Mouse (Mus musculus) kidney, embryonic 16.5 days (tissue): ENCODE measurements at regions not wholly inside any gene's neighbourhood (a gene's known extent, or its start where the extent isn't known, plus 50 kb on each side); places are given as distances from the start of the nearest gene placed in this dataset.

ENCODE experiments used
- ATAC-seq: fragments of 200-750 bp; cut with Nextera tagmentation; 2 replicates; pipeline ENCODE4 v1.8.0; 2017; ENCODE audit warnings: moderate TSS enrichment; ENCODE audit not compliant: low FRiP score, low TSS enrichment
- H3K27ac ChIP-seq: fragments of 300-500 bp; sonication (generic); 2 replicates; pipeline ENCODE4 v1.5.1; 2014; ENCODE audit warnings: low read length
- H3K27me3 ChIP-seq: fragments of 300-500 bp; sonication (generic); 2 replicates; pipeline ENCODE4 v1.6.1; 2014; ENCODE audit warnings: low read length, control low read depth, mixed read lengths; ENCODE audit not compliant: insufficient read depth
- H3K36me3 ChIP-seq: fragments of 300-500 bp; sonication (generic); 2 replicates; pipeline ENCODE4 v1.6.1; 2014; ENCODE audit warnings: low read length, control low read depth, mixed read lengths; ENCODE audit not compliant: insufficient read depth
- H3K4me1 ChIP-seq: fragments of 300-500 bp; sonication (generic); 2 replicates; pipeline ENCODE4 v1.6.1; 2014; ENCODE audit warnings: low read length, control low read depth, mixed read lengths; ENCODE audit not compliant: insufficient read depth
- H3K4me2 ChIP-seq: fragments of 300-500 bp; sonication (generic); replicated peaks from 2 replicates; pipeline ENCODE4 v1.6.1; 2014; ENCODE audit warnings: low read depth, low read length
- H3K4me3 ChIP-seq: fragments of 300-500 bp; sonication (generic); 2 replicates; pipeline ENCODE4 v1.5.1; 2014; ENCODE audit warnings: mild to moderate bottlenecking, low read length
- H3K9ac ChIP-seq: fragments of 300-500 bp; sonication (generic); replicated peaks from 2 replicates; pipeline ENCODE4 v1.6.1; 2014; ENCODE audit warnings: low read length
- H3K9me3 ChIP-seq: fragments of 300-500 bp; sonication (generic); 2 replicates; pipeline ENCODE4 v1.6.1; 2016; ENCODE audit warnings: low read length, control low read depth
- WGBS: fragments of 180-500 bp; shearing (Covaris S2); extraction: QIAGEN DNeasy Blood & Tissue Kit; methylation state at CpG from one replicate; pipeline ENCODE4 v1.1.7; 2014; 5-methylcytosine and 5-hydroxymethylcytosine counted together

- WGBS, result 19% methylated on average over 4 of the region's 4 CpGs
- Histone ChIP-seq H3K4me2 (no peak overlapping the region), H3K4me1 (no peaks in the 10 kb centered on the region), H3K9ac (no peak overlapping the region), H3K4me3 (no peak overlapping the region), H3K36me3 (no peaks in the 10 kb centered on the region), H3K27me3 (no peaks in the 10 kb centered on the region), H3K27ac (no peak overlapping the region), H3K9me3 (no peaks in the 10 kb centered on the region)
- ATAC-seq, result no peak
Observed at GRCm38 (mm10) chr9:113287397-113287796, 420.7 kb downstream of the Pdcd6ip start.

DNA sequence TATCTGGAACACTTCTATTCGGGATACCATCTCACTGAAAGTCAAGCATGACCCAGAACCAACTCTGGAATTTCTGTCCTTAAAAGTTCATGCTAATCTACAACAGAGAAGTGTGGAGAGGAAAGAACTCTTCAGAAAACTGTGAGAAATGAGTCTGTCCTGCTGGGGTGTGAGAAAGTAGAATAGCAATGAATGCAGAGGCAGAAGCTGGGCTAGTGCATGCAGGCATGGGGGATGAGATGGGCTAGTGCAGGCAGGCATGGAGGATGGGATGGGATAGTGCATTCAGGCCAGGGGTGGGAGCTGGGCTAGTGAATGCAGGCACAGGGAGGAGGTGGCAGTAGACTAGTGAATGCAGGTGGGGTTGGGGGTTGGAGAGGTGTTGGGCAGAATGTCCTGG, 424.8 kb downstream of the Pdcd6ip start:
- Histone ChIP-seq H3K9me3 (no peaks in the 10 kb centered on the region), H3K27ac (no peak overlapping the region), H3K4me1 (no peaks in the 10 kb centered on the region), H3K9ac (no peak overlapping the region), H3K36me3 (no peaks in the 10 kb centered on the region), H3K27me3 (no peaks in the 10 kb centered on the region), H3K4me2 (no peak overlapping the region), H3K4me3 (no peak overlapping the region)
- no peak for ATAC-seq
- 65% methylated on average over 1 of the region's 1 CpGs for WGBS

DNA sequence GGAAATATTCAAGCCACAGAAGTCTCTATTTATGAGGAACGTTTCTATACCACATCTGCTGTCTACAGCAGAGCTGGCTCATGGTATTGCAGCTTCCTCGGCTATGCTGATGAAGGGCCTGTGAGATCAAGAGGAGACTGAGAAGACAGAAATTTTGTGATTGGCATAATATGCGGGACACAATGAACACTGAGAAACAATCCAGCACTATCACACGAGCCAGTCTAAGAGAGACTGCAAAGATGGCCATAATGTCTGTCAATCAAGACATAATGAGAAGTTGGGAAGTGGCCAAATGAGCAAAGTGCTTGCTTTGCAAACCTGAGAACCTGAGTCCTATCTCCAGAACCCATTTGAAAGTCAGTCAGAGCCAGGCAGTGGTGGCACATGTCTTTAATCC, 437.5 kb downstream of the Pdcd6ip start:
- H3K27ac ChIP-seq, result no peak overlapping the region
- ATAC-seq, result no peak
- no peaks in the 10 kb centered on the region for H3K36me3 ChIP-seq
- WGBS, result 81% methylated on average over 4 of the region's 4 CpGs
- no peaks in the 10 kb centered on the region for H3K27me3 ChIP-seq
- H3K9me3 ChIP-seq, result no peaks in the 10 kb centered on the region
- no peak overlapping the region for H3K4me3 ChIP-seq
- no peaks in the 10 kb centered on the region for H3K4me1 ChIP-seq
- no peak overlapping the region for H3K4me2 ChIP-seq
- no peak overlapping the region for H3K9ac ChIP-seq

- H3K9me3 ChIP-seq, result no peaks in the 10 kb centered on the region
- 83% methylated on average over 8 of the region's 8 CpGs for WGBS
- no peak for ATAC-seq
Observed at GRCm38 (mm10) chr9:113267696-113268095, 440.4 kb downstream of the Pdcd6ip start.

DNA sequence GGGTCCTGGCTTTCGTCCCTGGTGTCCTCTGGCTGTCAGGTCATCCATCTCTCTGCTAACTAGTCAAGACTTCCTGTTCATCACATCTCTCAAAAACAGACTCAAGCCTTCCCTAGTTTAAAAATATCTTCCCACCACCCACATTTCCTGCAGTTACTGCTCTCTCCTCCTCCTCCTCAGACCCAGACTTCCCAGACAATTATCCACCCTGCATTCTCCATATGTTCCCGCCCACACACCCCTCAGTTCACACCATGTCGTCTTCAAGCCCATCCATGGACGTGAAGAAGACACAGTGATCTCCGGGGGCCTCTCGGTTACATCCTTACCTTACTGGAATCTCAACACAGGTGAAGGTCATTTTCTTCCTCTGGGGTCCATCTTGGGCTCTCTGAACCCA, 444.4 kb downstream of the Pdcd6ip start:
- no peak for ATAC-seq
- WGBS, result 77% methylated on average over 6 of the region's 6 CpGs

More at GRCm38 (mm10) chr9:113267696-113268095, 440.4 kb downstream of the Pdcd6ip start:
- Histone ChIP-seq H3K36me3 (no peaks in the 10 kb centered on the region), H3K4me3 (no peak overlapping the region), H3K4me2 (no peak overlapping the region), H3K27ac (no peak overlapping the region), H3K27me3 (no peaks in the 10 kb centered on the region), H3K4me1 (no peaks in the 10 kb centered on the region), H3K9ac (no peak overlapping the region)

GRCm38 (mm10) chr9:113260296-113260695, 447.8 kb downstream of the Pdcd6ip start:
- H3K9me3 ChIP-seq, result 0 out of 2 replicates have a peak, but pooled peaks cover under 1% of the 10 kb centered on the region
- H3K4me3 ChIP-seq, result no peak overlapping the region
- no peak for ATAC-seq
- H3K27me3 ChIP-seq, result no peaks in the 10 kb centered on the region
- no peak overlapping the region for H3K9ac ChIP-seq
- no peaks in the 10 kb centered on the region for H3K36me3 ChIP-seq
- no peaks in the 10 kb centered on the region for H3K4me1 ChIP-seq
- H3K4me2 ChIP-seq, result no peak overlapping the region
- 70% methylated on average over 2 of the region's 2 CpGs for WGBS
- H3K27ac ChIP-seq, result no peak overlapping the region

More for the DNA sequence above, 444.4 kb downstream of the Pdcd6ip start:
- Histone ChIP-seq H3K36me3 (no peaks in the 10 kb centered on the region), H3K9ac (no peak overlapping the region), H3K4me1 (no peaks in the 10 kb centered on the region), H3K4me3 (no peak overlapping the region), H3K9me3 (no peaks in the 10 kb centered on the region), H3K27me3 (no peaks in the 10 kb centered on the region), H3K4me2 (no peak overlapping the region), H3K27ac (no peak overlapping the region)

DNA sequence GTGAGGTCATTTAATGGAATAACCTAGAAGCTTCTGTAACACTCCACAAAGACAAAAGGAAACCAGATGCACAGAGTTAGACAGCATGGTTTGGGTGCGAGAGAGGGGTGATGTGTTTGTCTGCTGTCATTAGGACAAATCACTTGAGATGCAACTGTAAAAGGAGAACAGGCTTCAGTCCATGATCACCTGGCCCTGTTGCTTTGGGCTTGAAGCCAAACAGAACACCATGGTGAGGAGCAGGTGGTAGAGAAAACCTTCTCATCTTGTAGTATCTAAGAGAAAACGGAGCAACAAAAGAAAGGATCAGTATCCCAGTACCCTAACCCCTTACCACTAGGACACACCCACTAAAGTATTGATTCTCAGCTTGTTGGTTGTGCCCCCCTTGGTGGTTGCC, 449.5 kb downstream of the Pdcd6ip start:
- 83% methylated on average over 2 of the region's 2 CpGs for WGBS
- Histone ChIP-seq H3K4me1 (no peaks in the 10 kb centered on the region), H3K9me3 (0 out of 2 replicates have a peak, but pooled peaks cover 3% of the 10 kb centered on the region), H3K36me3 (no peaks in the 10 kb centered on the region), H3K9ac (no peak overlapping the region), H3K4me2 (no peak overlapping the region), H3K27ac (no peak overlapping the region), H3K27me3 (no peaks in the 10 kb centered on the region), H3K4me3 (no peak overlapping the region)
- no peak for ATAC-seq

DNA sequence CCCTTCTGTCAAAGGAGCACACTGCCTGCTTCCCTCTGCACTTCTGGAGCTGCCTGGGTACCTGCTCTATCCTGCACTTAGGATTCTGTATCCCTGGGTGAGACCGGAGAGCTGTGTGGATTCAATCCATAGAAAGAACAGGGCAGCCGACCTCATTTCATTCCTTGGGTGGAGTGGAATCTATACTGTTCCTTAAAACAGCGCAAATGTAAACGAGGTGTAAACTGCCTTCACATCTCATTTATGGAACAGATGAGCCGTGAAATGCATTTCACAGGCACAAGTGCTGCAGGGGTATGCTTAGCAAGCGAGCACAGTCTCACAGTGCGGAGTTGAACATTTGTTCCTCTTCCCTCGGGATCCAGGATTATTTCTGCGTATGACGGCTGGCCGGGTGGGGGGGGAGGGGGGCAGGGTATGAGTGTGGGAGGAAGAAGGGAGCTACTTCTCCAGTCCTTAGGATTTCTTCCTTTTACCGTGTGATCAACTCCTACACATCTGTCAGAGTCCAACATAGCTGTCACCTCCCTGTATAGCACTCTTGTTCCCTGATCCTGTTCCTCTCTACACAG, 459.3 kb downstream of the Pdcd6ip start:
- H3K9ac ChIP-seq, result no peak overlapping the region

GRCm38 (mm10) chr9:113247950-113248349, 460.1 kb downstream of the Pdcd6ip start:
- H3K27me3 ChIP-seq, result no peaks in the 10 kb centered on the region
- H3K36me3 ChIP-seq, result no peaks in the 10 kb centered on the region
- H3K27ac ChIP-seq, result no peak overlapping the region
- 0 out of 2 replicates have a peak, but pooled peaks cover 3% of the 10 kb centered on the region for H3K4me1 ChIP-seq
- ATAC-seq, result no peak
- no peak overlapping the region for H3K4me2 ChIP-seq
- no peaks in the 10 kb centered on the region for H3K9me3 ChIP-seq
- WGBS, result 43% methylated on average over 5 of the region's 5 CpGs
- no peak overlapping the region for H3K9ac ChIP-seq
- no peak overlapping the region for H3K4me3 ChIP-seq

More for the DNA sequence above, 459.3 kb downstream of the Pdcd6ip start:
- no peak for ATAC-seq
- H3K9me3 ChIP-seq, result no peaks in the 10 kb centered on the region
- H3K27ac ChIP-seq, result no peak overlapping the region
- no peak overlapping the region for H3K4me2 ChIP-seq
- 0 out of 2 replicates have a peak, but pooled peaks cover 3% of the 10 kb centered on the region for H3K4me1 ChIP-seq
- H3K36me3 ChIP-seq, result no peaks in the 10 kb centered on the region
- H3K4me3 ChIP-seq, result no peak overlapping the region
- 28% methylated on average over 12 of the region's 12 CpGs for WGBS
- H3K27me3 ChIP-seq, result no peaks in the 10 kb centered on the region

DNA sequence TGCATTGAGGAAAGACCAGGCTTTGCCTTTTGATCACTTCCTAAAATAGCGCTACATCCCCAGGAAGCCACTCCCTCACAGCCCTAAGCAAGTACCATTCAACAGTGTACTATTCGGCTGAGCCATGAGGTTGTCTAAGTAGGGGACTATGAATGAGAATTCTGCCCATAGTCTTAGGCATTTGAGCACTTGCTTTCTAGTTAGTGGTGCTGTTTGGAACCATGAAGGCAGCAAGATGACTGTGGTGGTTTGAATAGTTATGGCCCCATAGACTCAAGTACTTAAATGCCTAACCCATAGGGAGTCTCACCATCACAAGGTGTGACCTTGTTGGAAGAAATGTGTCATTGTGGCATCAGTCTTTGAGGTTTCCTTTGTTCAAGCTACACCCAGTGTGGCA, 464.2 kb downstream of the Pdcd6ip start:
- H3K9me3 ChIP-seq, result no peaks in the 10 kb centered on the region

More for the DNA sequence above, 464.2 kb downstream of the Pdcd6ip start:
- ATAC-seq, result no peak
- Histone ChIP-seq H3K4me3 (no peak overlapping the region), H3K9ac (no peak overlapping the region), H3K27me3 (no peaks in the 10 kb centered on the region), H3K27ac (no peak overlapping the region), H3K4me1 (0 out of 2 replicates have a peak, but pooled peaks cover 3% of the 10 kb centered on the region), H3K4me2 (no peak overlapping the region), H3K36me3 (no peaks in the 10 kb centered on the region)
- WGBS, result 88% methylated on average over 2 of the region's 2 CpGs
